Mouse (Mus musculus) myocyte (in vitro differentiated cells): ENCODE measurements around the gene Stard10. TPM values are rescaled to one million over a fixed set of nuclear protein-coding genes. Genes with fewer than 3 reads are reported as not detected.

Experiments
- H3K27me3 ChIP-seq: one replicate; pipeline ENCODE4 v1.6.1; 2011; ENCODE audit not compliant: control insufficient read depth, insufficient read depth, insufficient read length
- H3K36me3 ChIP-seq: one replicate; pipeline ENCODE4 v1.6.1; 2011; ENCODE audit not compliant: control insufficient read depth, insufficient read depth
- H3K4me2 ChIP-seq: one replicate; pipeline ENCODE4 v1.6.1; 2011; ENCODE audit warnings: low read depth, control low read depth
- H3K4me3 ChIP-seq: one replicate; pipeline ENCODE4 v1.5.1; 2011; ENCODE audit warnings: mild to moderate bottlenecking, control low read depth, moderate library complexity
- H3K79me2 ChIP-seq: one replicate; pipeline ENCODE4 v1.6.1; 2011; ENCODE audit not compliant: control insufficient read depth, insufficient read depth
- H3ac ChIP-seq: one replicate; pipeline ENCODE4 v1.6.1; 2011; ENCODE audit not compliant: control insufficient read depth, insufficient read length
- CEBPB ChIP-seq: IDR thresholded peaks from 2 replicates; pipeline ENCODE4 v1.6.1; 2011; ENCODE audit warnings: mild to moderate bottlenecking, moderate library complexity; ENCODE audit not compliant: poor library complexity, insufficient read depth, severe bottlenecking
- E2F4 ChIP-seq: IDR thresholded peaks from one replicate; pipeline ENCODE4 v1.6.1; 2011; ENCODE audit warnings: mild to moderate bottlenecking, control low read depth, moderate library complexity; ENCODE audit not compliant: insufficient read depth
- MAX ChIP-seq: IDR thresholded peaks from one replicate; pipeline ENCODE4 v1.6.1; 2011; ENCODE audit warnings: low read depth, mild to moderate bottlenecking, control low read depth
- MYOD1 ChIP-seq, 3 experiments: IDR thresholded peaks; one replicate each; pipeline ENCODE4 v1.6.1; 2011; ENCODE audit warnings: control low read depth in 2 of 3, low read depth in 2 of 3, mild to moderate bottlenecking in 2 of 3, moderate library complexity in 1 of 3; ENCODE audit not compliant: insufficient read length in 2 of 3, control insufficient read depth in 1 of 3
- MYOG ChIP-seq, 3 experiments: IDR thresholded peaks; one replicate each; pipeline ENCODE4 v1.6.1; 2011; ENCODE audit warnings: control low read depth in 2 of 3, low read depth in 2 of 3, mild to moderate bottlenecking in 2 of 3; ENCODE audit not compliant: insufficient read length in 2 of 3, control insufficient read depth in 1 of 3, insufficient read depth in 1 of 3
- POLR2A ChIP-seq: IDR thresholded peaks from one replicate; pipeline ENCODE4 v1.6.1; 2011; ENCODE audit warnings: low read depth, mild to moderate bottlenecking, control low read depth, moderate library complexity; ENCODE audit not compliant: insufficient read length
- POLR2AphosphoS2 ChIP-seq: IDR thresholded peaks from one replicate; pipeline ENCODE4 v1.6.1; 2011; ENCODE audit warnings: low read depth, control low read depth; ENCODE audit not compliant: insufficient read length
- REST ChIP-seq: IDR thresholded peaks from one replicate; pipeline ENCODE4 v1.6.1; 2011; ENCODE audit warnings: mild to moderate bottlenecking, control low read depth, moderate library complexity; ENCODE audit not compliant: insufficient read depth, insufficient read length
- SRF ChIP-seq: IDR thresholded peaks from one replicate; pipeline ENCODE4 v1.6.1; 2011; ENCODE audit warnings: low read depth; ENCODE audit not compliant: control insufficient read depth, insufficient read length
- TCF12 ChIP-seq: IDR thresholded peaks from one replicate; pipeline ENCODE4 v1.6.1; 2011; ENCODE audit warnings: mild to moderate bottlenecking, control low read depth; ENCODE audit not compliant: poor library complexity, insufficient read depth, severe bottlenecking
- TCF3 ChIP-seq: IDR thresholded peaks from one replicate; pipeline ENCODE4 v1.6.1; 2011; ENCODE audit warnings: low read depth, control low read depth; ENCODE audit not compliant: insufficient read length
- USF1 ChIP-seq: IDR thresholded peaks from one replicate; pipeline ENCODE4 v1.6.1; 2011; ENCODE audit warnings: low read depth, mild to moderate bottlenecking, control low read depth, moderate library complexity
- polyA plus RNA-seq: library from polyadenylated mRNA; unstranded; fragments of >200 nt; fragmentation: generic; extraction: Trizol; gene quantifications from one replicate; pipeline ENCODE4 v1.2.1, GENCODE M21; 2012; ENCODE audit warnings: missing spikeins

Stard10 gene
- polyA plus RNA-seq, 1 experiment = 39.6 TPM

GRCm38 (mm10) chr7:101327263-101327662, 10.4 kb downstream of the Stard10 start:
- H3K27me3 ChIP-seq = no peaks in the 10 kb centered on the region
- no peak overlapping the region for H3K4me3 ChIP-seq
- TF ChIP-seq POLR2AphosphoS2 (no peak), TCF3 (no peak)
- H3K4me2 ChIP-seq = no peak overlapping the region
- no peaks in the 10 kb centered on the region for H3K36me3 ChIP-seq
- H3K79me2 ChIP-seq = no peaks in the 10 kb centered on the region
- no peak overlapping the region for H3ac ChIP-seq

DNA sequence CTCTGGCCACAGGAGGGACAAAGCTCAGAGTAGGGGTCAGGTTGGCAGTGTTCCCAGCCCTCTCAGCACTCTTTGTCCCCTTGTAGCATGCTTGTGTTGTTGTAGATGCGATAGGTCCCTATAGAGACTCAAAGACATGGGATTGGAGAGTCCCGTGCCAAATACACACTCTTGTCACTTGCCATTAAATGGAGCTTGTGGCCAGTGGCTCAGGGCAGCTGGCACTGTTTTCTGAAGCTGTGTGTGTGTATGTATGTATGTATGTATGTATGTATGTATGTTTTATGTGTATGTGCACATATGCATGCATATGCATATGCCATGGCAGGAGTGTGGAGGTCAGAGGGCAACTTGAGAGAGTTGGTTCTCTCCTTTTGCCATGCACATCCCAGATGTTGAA, 10.9 kb downstream of the Stard10 start:
- H3K27me3 ChIP-seq = no peaks in the 10 kb centered on the region

GRCm38 (mm10) chr7:101328621-101329158, 11.8 kb downstream of the Stard10 start:
- TF ChIP-seq CEBPB (no peak), POLR2AphosphoS2 (no peak), POLR2A (no peak), TCF12 (peak; percentile 12), MAX (no peak), MYOG (IDR thresholded peaks at IDR 0.05; ENCODE audit: control insufficient read depth in 1 of 3, insufficient read depth in 1 of 3, insufficient read length in 2 of 3, low read depth in 2 of 3) (peak; percentile 14 to 81 (median 76)), REST (no peak), MYOD1 (IDR thresholded peaks at IDR 0.05; ENCODE audit: control insufficient read depth in 1 of 3, insufficient read length in 2 of 3, low read depth in 2 of 3) (peak; percentile 28 to 73 (median 70)), TCF3 (no peak), E2F4 (no peak), USF1 (no peak), SRF (no peak)

More for the DNA sequence above, 10.9 kb downstream of the Stard10 start:
- Histone ChIP-seq H3K79me2 (no peaks in the 10 kb centered on the region), H3K4me2 (no peak overlapping the region), H3ac (no peak overlapping the region), H3K36me3 (no peaks in the 10 kb centered on the region), H3K4me3 (no peak overlapping the region)
- TF ChIP-seq MAX (no peak), POLR2AphosphoS2 (no peak), CEBPB (no peak), POLR2A (no peak), E2F4 (no peak), USF1 (no peak), MYOG (IDR thresholded peaks at IDR 0.05; ENCODE audit: control insufficient read depth in 1 of 3, insufficient read depth in 1 of 3, insufficient read length in 2 of 3, low read depth in 2 of 3) (no peak), TCF3 (no peak), TCF12 (no peak), REST (no peak), MYOD1 (IDR thresholded peaks at IDR 0.05; ENCODE audit: control insufficient read depth in 1 of 3, insufficient read length in 2 of 3, low read depth in 2 of 3) (no peak), SRF (no peak)

DNA sequence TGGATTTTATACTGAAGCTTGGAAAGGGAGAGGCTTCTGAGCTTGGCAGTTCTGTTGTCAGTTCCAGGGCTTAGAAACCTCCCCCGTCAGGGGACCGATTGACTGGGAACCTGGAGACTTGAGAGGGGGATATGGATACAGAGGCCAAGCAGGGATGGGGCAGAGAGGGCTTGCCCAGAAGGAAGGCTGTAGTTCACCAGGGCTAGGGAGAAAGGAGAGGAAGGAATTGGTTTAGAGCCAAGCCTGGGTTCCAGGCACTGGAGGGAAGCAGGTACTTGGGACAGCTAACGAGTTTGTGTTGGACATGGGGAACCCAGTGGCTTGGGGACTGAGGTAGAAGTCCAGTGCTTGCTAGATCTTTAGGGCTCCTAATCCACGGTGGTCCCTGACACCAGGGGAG, 12.7 kb downstream of the Stard10 start:
- Histone ChIP-seq H3K36me3 (no peaks in the 10 kb centered on the region), H3K27me3 (no peaks in the 10 kb centered on the region), H3K4me3 (no peak overlapping the region), H3K4me2 (peak overlapping the region; percentile 74), H3K79me2 (no peaks in the 10 kb centered on the region), H3ac (no peak overlapping the region)
- no peak for TF ChIP-seq MAX
- no peak for TF ChIP-seq SRF
- no peak for TF ChIP-seq POLR2AphosphoS2
- TF ChIP-seq REST = no peak
- TF ChIP-seq TCF3 = no peak
- no peak for TF ChIP-seq E2F4
- no peak for TF ChIP-seq TCF12
- no peak for TF ChIP-seq CEBPB
- no peak for TF ChIP-seq MYOG (IDR thresholded peaks at IDR 0.05; ENCODE audit: control insufficient read depth in 1 of 3, insufficient read depth in 1 of 3, insufficient read length in 2 of 3, low read depth in 2 of 3)
- TF ChIP-seq MYOD1 (IDR thresholded peaks at IDR 0.05; ENCODE audit: control insufficient read depth in 1 of 3, insufficient read length in 2 of 3, low read depth in 2 of 3) = no peak
- TF ChIP-seq POLR2A = no peak
- TF ChIP-seq USF1 = no peak

More at GRCm38 (mm10) chr7:101328621-101329158, 11.8 kb downstream of the Stard10 start:
- Histone ChIP-seq H3K79me2 (no peaks in the 10 kb centered on the region), H3K27me3 (no peaks in the 10 kb centered on the region), H3K36me3 (no peaks in the 10 kb centered on the region), H3K4me2 (peak overlapping the region; percentile 74), H3K4me3 (no peak overlapping the region), H3ac (no peak overlapping the region)

GRCm38 (mm10) chr7:101330074-101330840, 13.4 kb downstream of the Stard10 start:
- no peaks in the 10 kb centered on the region for H3K36me3 ChIP-seq
- H3ac ChIP-seq = no peak overlapping the region
- H3K4me2 ChIP-seq = peak overlapping the region; percentile 74
- TF ChIP-seq TCF3 = no peak
- no peak for TF ChIP-seq MYOG (IDR thresholded peaks at IDR 0.05; ENCODE audit: control insufficient read depth in 1 of 3, insufficient read depth in 1 of 3, insufficient read length in 2 of 3, low read depth in 2 of 3)
- no peak for TF ChIP-seq E2F4
- TF ChIP-seq USF1 = no peak
- no peak for TF ChIP-seq POLR2A
- no peak for TF ChIP-seq POLR2AphosphoS2
- no peak for TF ChIP-seq CEBPB
- TF ChIP-seq SRF = no peak
- TF ChIP-seq MAX = no peak
- no peak for TF ChIP-seq REST
- TF ChIP-seq TCF12 = no peak
- no peak for TF ChIP-seq MYOD1 (IDR thresholded peaks at IDR 0.05; ENCODE audit: control insufficient read depth in 1 of 3, insufficient read length in 2 of 3, low read depth in 2 of 3)
- H3K79me2 ChIP-seq = no peaks in the 10 kb centered on the region
- no peaks in the 10 kb centered on the region for H3K27me3 ChIP-seq
- H3K4me3 ChIP-seq = no peak overlapping the region
